Mouse (Mus musculus) erythroblast, embryonic 14.5 days (primary cell): ENCODE results near the gene Kcnk18.

Source experiments
- GATA1 ChIP-seq: IDR thresholded peaks from 2 replicates; pipeline ENCODE4 v1.6.1; 2012; ENCODE audit warnings: low read length, inconsistent platforms, mixed read lengths
- TAL1 ChIP-seq: IDR thresholded peaks from 3 replicates; pipeline ENCODE4 v1.6.1; 2012; ENCODE audit warnings: low read length, inconsistent platforms, mixed read lengths

DNA sequence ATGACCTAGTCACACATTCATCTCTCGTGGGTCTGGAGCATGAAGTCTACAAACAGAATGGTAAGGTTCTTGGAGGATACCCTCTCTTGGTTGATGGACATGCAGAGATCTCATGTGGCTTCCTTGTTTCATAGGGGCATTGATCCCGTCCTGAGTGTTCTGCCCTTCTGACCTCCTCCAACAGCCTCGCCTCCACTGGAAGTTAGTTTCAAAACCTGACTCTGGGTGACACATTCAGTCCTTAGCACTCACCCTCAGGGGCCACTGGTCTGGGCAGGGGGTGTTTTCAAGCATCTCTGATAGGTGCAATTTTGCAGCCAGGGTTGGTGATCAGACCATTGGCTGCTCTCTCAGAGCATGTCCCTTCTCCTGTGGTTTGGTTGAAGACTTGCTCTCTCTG lies 19.6 kb downstream of the Kcnk18 start:
- TF ChIP-seq GATA1 = no peak
- TF ChIP-seq TAL1 = no peak
